Mouse (Mus musculus) CH12.LX (cell line): ENCODE measurements around the gene Trir.

Experiments
- CHD2 ChIP-seq: IDR thresholded peaks from 2 replicates; pipeline ENCODE4 v1.6.1; 2011; ENCODE audit warnings: low read length, improper control_type of control experiment
- CTCF ChIP-seq, 2 experiments: IDR thresholded peaks in 1 of 2; conservative IDR thresholded peaks in 1 of 2; 2 replicates each; pipeline ENCODE4 v1.5.1; 2011 to 2012; ENCODE audit warnings: low read depth in 2 of 2, low read length in 2 of 2, improper control_type of control experiment in 1 of 2, inconsistent platforms in 1 of 2, mild to moderate bottlenecking in 1 of 2, moderate library complexity in 1 of 2
- E2F4 ChIP-seq: IDR thresholded peaks from 2 replicates; pipeline ENCODE4 v1.6.1; 2011; ENCODE audit warnings: low read depth, low read length, improper control_type of control experiment; ENCODE audit not compliant: insufficient replicate concordance
- ELF1 ChIP-seq: IDR thresholded peaks from 2 replicates; pipeline ENCODE4 v1.6.1; 2014; ENCODE audit warnings: low read depth, mild to moderate bottlenecking, inconsistent platforms, low read length, improper control_type of control experiment
- EP300 ChIP-seq: IDR thresholded peaks from 2 replicates; pipeline ENCODE4 v1.6.1; 2011; ENCODE audit warnings: low read length, improper control_type of control experiment
- JUND ChIP-seq: conservative IDR thresholded peaks from 2 replicates; pipeline ENCODE4 v1.6.1; 2011; ENCODE audit warnings: low read depth, low read length, improper control_type of control experiment
- KAT2A ChIP-seq: IDR thresholded peaks from 2 replicates; pipeline ENCODE4 v1.6.1; 2012; ENCODE audit warnings: low read length, improper control_type of control experiment, inconsistent platforms; ENCODE audit not compliant: insufficient replicate concordance
- MAFK ChIP-seq: IDR thresholded peaks from 2 replicates; pipeline ENCODE4 v1.6.1; 2011; ENCODE audit warnings: low read length, improper control_type of control experiment; ENCODE audit not compliant: insufficient replicate concordance
- MAZ ChIP-seq: IDR thresholded peaks from 2 replicates; pipeline ENCODE4 v1.6.1; 2012; ENCODE audit warnings: low read depth, mild to moderate bottlenecking, inconsistent platforms, low read length, improper control_type of control experiment, moderate library complexity
- POLR2A ChIP-seq: IDR thresholded peaks from 2 replicates; pipeline ENCODE4 v1.6.1; 2011; ENCODE audit warnings: low read depth, mild to moderate bottlenecking, improper control_type of control experiment, low read length
- POLR2AphosphoS2 ChIP-seq: IDR thresholded peaks from 2 replicates; pipeline ENCODE4 v1.6.1; 2011; ENCODE audit warnings: low read depth, low read length, improper control_type of control experiment
- UBTF ChIP-seq: IDR thresholded peaks from 2 replicates; pipeline ENCODE4 v1.6.1; 2012; ENCODE audit warnings: low read depth, mild to moderate bottlenecking, inconsistent platforms, low read length, improper control_type of control experiment, moderate library complexity
- USF1 ChIP-seq: IDR thresholded peaks from 2 replicates; pipeline ENCODE4 v1.6.1; 2014; ENCODE audit warnings: low read depth, mild to moderate bottlenecking, inconsistent platforms, low read length, improper control_type of control experiment

DNA sequence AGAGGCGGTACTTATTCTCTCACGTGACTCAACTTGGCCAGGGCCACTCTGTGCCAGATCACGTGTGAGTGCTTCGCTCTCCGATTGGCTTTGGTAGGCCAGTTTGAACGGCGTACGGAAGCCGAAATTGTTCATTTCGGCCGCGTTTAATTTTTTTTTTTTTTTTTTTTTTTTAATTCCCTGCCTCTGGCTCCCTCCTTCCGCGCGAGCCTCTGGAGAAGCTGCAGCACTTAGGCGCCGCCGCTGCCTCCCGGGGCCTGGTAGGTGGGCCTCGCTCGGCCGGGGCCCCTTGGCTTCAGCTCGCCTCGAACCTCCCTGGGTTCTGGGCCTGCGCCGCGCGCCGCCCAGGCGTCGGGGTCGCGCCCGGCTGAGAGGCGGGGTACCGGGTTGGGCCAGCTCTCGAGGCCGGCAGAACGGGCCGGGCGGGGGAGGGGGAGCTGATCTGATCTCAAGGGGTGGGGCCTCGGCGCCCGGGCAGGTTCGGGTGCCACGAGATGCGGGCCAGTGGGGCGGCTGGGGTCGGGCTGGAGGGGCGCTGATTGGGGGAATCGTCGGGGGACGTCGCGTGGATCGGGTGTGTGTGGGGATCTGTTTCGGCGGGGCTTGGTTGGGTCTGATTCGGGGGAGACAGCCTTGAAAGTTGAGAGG, 10.2 kb downstream of the Trir start, which contains the start of gene Tnpo2:
- TF ChIP-seq USF1 (peak; percentile 98), CTCF (conservative IDR thresholded peaks at IDR 0.05 in 1 of 2, IDR thresholded peaks at IDR 0.05 in 1 of 2; ENCODE audit: low read depth in 2 of 2, low read length in 2 of 2) (no peak), MAZ (0 out of 2 replicates have a peak, but pooled peaks have one; percentile 84), POLR2AphosphoS2 (no peak; the same call in 1 of the 2 replicates), EP300 (no peak), UBTF (peak; percentile 88; the same call in 1 of the 2 replicates), POLR2A (peak; percentile 66), JUND (no peak), ELF1 (peak; percentile 66; the same call in 1 of the 2 replicates), E2F4 (no peak), KAT2A (peak; percentile 76; the same call in 1 of the 2 replicates), MAFK (no peak), CHD2 (peak; percentile 46; the same call in 1 of the 2 replicates)
